21 mouse cellular contexts compared by ENCODE assay signal in the genomic region with DNA sequence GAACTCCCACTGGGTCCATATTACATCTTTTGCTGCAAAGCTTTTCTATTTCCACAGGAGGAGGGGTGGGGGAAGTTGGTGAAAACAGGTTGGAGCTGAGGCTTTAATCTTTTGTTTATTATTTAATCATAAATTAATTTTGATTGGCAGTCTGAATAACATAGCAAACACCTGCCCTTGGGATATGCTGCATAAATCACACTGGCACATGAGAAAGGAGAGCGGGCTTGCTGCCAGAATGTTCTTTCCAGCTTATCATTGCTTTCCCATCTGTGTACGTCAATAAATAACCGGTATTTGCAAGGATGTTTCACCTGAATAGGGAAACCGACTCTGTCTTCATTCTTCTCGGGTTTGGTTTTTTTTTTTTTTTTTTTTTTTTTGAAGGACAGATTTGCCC. TPM values are rescaled to one million over a fixed set of nuclear protein-coding genes. Genes with fewer than 3 reads are reported as not detected.
DNase-seq lines count a peak whose midpoint lies in the region; ATAC-seq and TF ChIP-seq lines count a peak whose summit lies in the region.
"Had no signal": no experiment of that assay in that cellular context is flagged by ENCODE, and none has a peak within 500 bp of the region (broad histone marks: within the 10 kb centered on the region; RNA-seq: fewer than 3 reads in every experiment).

No protein-coding gene starts in this region.

- no peak for TF ChIP-seq CTCF in kidney, adult 2 months (conservative IDR thresholded peaks at IDR 0.05; ENCODE audit: insufficient read depth, insufficient read length, low read depth, low read length)
- no peak for TF ChIP-seq CTCF in brain, embryonic 14.5 days (IDR thresholded peaks at IDR 0.05; ENCODE audit: borderline replicate concordance, extremely low read depth, insufficient read depth, insufficient read length)

- H3K4me2 ChIP-seq in forebrain, embryonic 16.5 days (ENCODE audit: low read length) = no peak overlapping the region
- H3K4me2 ChIP-seq in forebrain, embryonic 13.5 days = no peak overlapping the region
- no peak overlapping the region for H3K4me2 ChIP-seq in kidney, embryonic 16.5 days (replicated peaks; ENCODE audit: low read depth, low read length)
- 0 out of 2 replicates have a peak overlapping the region, but pooled peaks have one; percentile 20 for H3K4me2 ChIP-seq in midbrain, embryonic 15.5 days
- H3K4me2 ChIP-seq in midbrain, embryonic 11.5 days = no peak overlapping the region
- H3K4me2 ChIP-seq: limb, embryonic 15.5 days; liver, embryonic 15.5 days had no signal

- H3K9me3 ChIP-seq in forebrain, embryonic 16.5 days (ENCODE audit: control insufficient read depth, low read length) = no peaks in the 10 kb centered on the region
- no peaks in the 10 kb centered on the region for H3K9me3 ChIP-seq in forebrain, embryonic 13.5 days (replicated peaks)
- no peaks in the 10 kb centered on the region for H3K9me3 ChIP-seq in kidney, embryonic 16.5 days (ENCODE audit: low read length)
- no peaks in the 10 kb centered on the region for H3K9me3 ChIP-seq in midbrain, embryonic 15.5 days
- H3K9me3 ChIP-seq in midbrain, embryonic 11.5 days (ENCODE audit: control insufficient read depth, low read length) = no peaks in the 10 kb centered on the region
- H3K9me3 ChIP-seq: embryonic facial prominence, embryonic 10.5 days; forebrain, embryonic 15.5 days; hindbrain, embryonic 10.5 days; limb, embryonic 15.5 days; liver, embryonic 15.5 days had no signal

- no peaks in the 10 kb centered on the region for H3K36me3 ChIP-seq in forebrain, embryonic 16.5 days (ENCODE audit: control insufficient read depth, insufficient read depth)
- H3K36me3 ChIP-seq in forebrain, embryonic 13.5 days (ENCODE audit: poor library complexity, severe bottlenecking) = no peaks in the 10 kb centered on the region
- H3K36me3 ChIP-seq in kidney, adult 2 months (ENCODE audit: control insufficient read depth, insufficient read depth, low read length) = no peaks in the 10 kb centered on the region
- H3K36me3 ChIP-seq in kidney, embryonic 16.5 days (ENCODE audit: insufficient read depth, low read length) = no peaks in the 10 kb centered on the region
- H3K36me3 ChIP-seq in midbrain, embryonic 15.5 days (replicated peaks) = no peaks in the 10 kb centered on the region
- no peaks in the 10 kb centered on the region for H3K36me3 ChIP-seq in midbrain, embryonic 11.5 days (ENCODE audit: control insufficient read depth, insufficient read depth, low read length)
- H3K36me3 ChIP-seq: embryonic facial prominence, embryonic 10.5 days; forebrain, embryonic 15.5 days; hindbrain, embryonic 10.5 days; limb, embryonic 15.5 days; liver, embryonic 15.5 days had no signal

- H3K4me1 ChIP-seq in forebrain, embryonic 16.5 days (replicated peaks; ENCODE audit: control insufficient read depth, insufficient read depth, low read length) = peaks cover 15% of the 10 kb centered on the region
- H3K4me1 ChIP-seq in forebrain, embryonic 13.5 days = peaks cover 8% of the 10 kb centered on the region
- no peaks in the 10 kb centered on the region for H3K4me1 ChIP-seq in kidney, adult 2 months (ENCODE audit: control insufficient read depth, insufficient read depth, low read length)
- peaks cover 10% of the 10 kb centered on the region for H3K4me1 ChIP-seq in kidney, embryonic 16.5 days (ENCODE audit: insufficient read depth, low read length)
- H3K4me1 ChIP-seq in midbrain, embryonic 15.5 days = peaks cover 15% of the 10 kb centered on the region
- H3K4me1 ChIP-seq in midbrain, embryonic 11.5 days (ENCODE audit: control insufficient read depth, insufficient read depth, low read length) = no peaks in the 10 kb centered on the region
- H3K4me1 ChIP-seq: limb, embryonic 15.5 days; liver, embryonic 15.5 days had no signal

- 34% methylated on average over 5 of the region's 5 CpGs for WGBS in forebrain, embryonic 16.5 days
- 46% methylated on average over 5 of the region's 5 CpGs for WGBS in forebrain, embryonic 13.5 days
- WGBS in kidney, adult 2 months = 13% methylated on average over 5 of the region's 5 CpGs
- WGBS in kidney, embryonic 16.5 days = 22% methylated on average over 5 of the region's 5 CpGs
- 57% methylated on average over 5 of the region's 5 CpGs for WGBS in midbrain, embryonic 15.5 days
- 90% methylated on average over 5 of the region's 5 CpGs for WGBS in midbrain, embryonic 11.5 days

- peak; percentile 55; the same call in 1 of the 2 replicates for ATAC-seq in forebrain, embryonic 16.5 days
- ATAC-seq in forebrain, embryonic 13.5 days = no peak
- no peak for ATAC-seq in kidney, embryonic 16.5 days (ENCODE audit: low FRiP score, low TSS enrichment)
- no peak for ATAC-seq in midbrain, embryonic 15.5 days (replicated peaks)
- no peak for ATAC-seq in midbrain, embryonic 11.5 days (ENCODE audit: low FRiP score)
- ATAC-seq: forebrain, embryonic 15.5 days; intestine, embryonic 16.5 days; lung, postnatal 0 days had no signal

- DNase-seq in kidney, adult 2 months = peak; percentile 65
- DNase-seq in midbrain, embryonic 11.5 days (ENCODE audit: low spot score, missing footprints) = no peak
- DNase-seq in brain, embryonic 14.5 days (ENCODE audit: low read depth) = peak; percentile 81
- no peak for DNase-seq in ovary, adult 18-20 months (ENCODE audit: low spot score)
- DNase-seq: cerebellum, adult 18-20 months; gastrocnemius, postnatal 36 days; layer of hippocampus, postnatal 36 days; right cerebral cortex, adult 18-20 months; thymus, postnatal 36 days had no signal

- H3K4me3 ChIP-seq in forebrain, embryonic 16.5 days (replicated peaks; ENCODE audit: low read length) = no peak overlapping the region
- no peak overlapping the region for H3K4me3 ChIP-seq in forebrain, embryonic 13.5 days
- no peak overlapping the region for H3K4me3 ChIP-seq in kidney, adult 2 months (ENCODE audit: insufficient read depth, low read depth, low read length)
- no peak overlapping the region for H3K4me3 ChIP-seq in kidney, embryonic 16.5 days (ENCODE audit: low read length)
- no peak overlapping the region for H3K4me3 ChIP-seq in midbrain, embryonic 15.5 days
- no peak overlapping the region for H3K4me3 ChIP-seq in midbrain, embryonic 11.5 days (ENCODE audit: low read depth, low read length)
- H3K4me3 ChIP-seq: embryonic facial prominence, embryonic 10.5 days; forebrain, embryonic 15.5 days; hindbrain, embryonic 10.5 days; layer of hippocampus, adult 2 months; limb, embryonic 15.5 days; liver, embryonic 15.5 days had no signal

- H3K27ac ChIP-seq in forebrain, embryonic 16.5 days (ENCODE audit: low read length) = no peak overlapping the region
- H3K27ac ChIP-seq in forebrain, embryonic 13.5 days = no peak overlapping the region
- no peak overlapping the region for H3K27ac ChIP-seq in kidney, adult 2 months (ENCODE audit: insufficient read depth, low read depth, low read length)
- H3K27ac ChIP-seq in kidney, embryonic 16.5 days (ENCODE audit: low read length) = no peak overlapping the region
- H3K27ac ChIP-seq in midbrain, embryonic 15.5 days = no peak overlapping the region
- H3K27ac ChIP-seq in midbrain, embryonic 11.5 days (ENCODE audit: low read depth, low read length) = no peak overlapping the region
- H3K27ac ChIP-seq: embryonic facial prominence, embryonic 10.5 days; forebrain, embryonic 15.5 days; hindbrain, embryonic 10.5 days; layer of hippocampus, adult 2 months; limb, embryonic 15.5 days; liver, embryonic 15.5 days had no signal

- no peak for TF ChIP-seq POLR2A in kidney, adult 2 months (IDR thresholded peaks at IDR 0.05; ENCODE audit: low read depth, low read length)
- TF ChIP-seq POLR2A in brain, embryonic 14.5 days (IDR thresholded peaks at IDR 0.05; ENCODE audit: borderline replicate concordance, extremely low read depth, insufficient read depth, insufficient read length, poor library complexity, severe bottlenecking) = no peak

- H3K9ac ChIP-seq in forebrain, embryonic 16.5 days (replicated peaks; ENCODE audit: low read depth, low read length) = no peak overlapping the region
- H3K9ac ChIP-seq in forebrain, embryonic 13.5 days = no peak overlapping the region
- no peak overlapping the region for H3K9ac ChIP-seq in kidney, embryonic 16.5 days (replicated peaks; ENCODE audit: low read length)
- no peak overlapping the region for H3K9ac ChIP-seq in midbrain, embryonic 15.5 days
- no peak overlapping the region for H3K9ac ChIP-seq in midbrain, embryonic 11.5 days (ENCODE audit: low read length)
- H3K9ac ChIP-seq: forebrain, embryonic 15.5 days; limb, embryonic 15.5 days; liver, embryonic 15.5 days had no signal

- no peaks in the 10 kb centered on the region for H3K27me3 ChIP-seq in forebrain, embryonic 16.5 days (replicated peaks; ENCODE audit: control insufficient read depth, insufficient read depth, low read length)
- no peaks in the 10 kb centered on the region for H3K27me3 ChIP-seq in forebrain, embryonic 13.5 days
- no peaks in the 10 kb centered on the region for H3K27me3 ChIP-seq in kidney, adult 2 months (replicated peaks; ENCODE audit: control insufficient read depth, insufficient read depth, low read length)
- peaks cover 5% of the 10 kb centered on the region for H3K27me3 ChIP-seq in kidney, embryonic 16.5 days (ENCODE audit: insufficient read depth, low read length)
- H3K27me3 ChIP-seq in midbrain, embryonic 15.5 days (replicated peaks) = no peaks in the 10 kb centered on the region
- no peaks in the 10 kb centered on the region for H3K27me3 ChIP-seq in midbrain, embryonic 11.5 days (ENCODE audit: control insufficient read depth, insufficient read depth, low read length)
- H3K27me3 ChIP-seq: forebrain, embryonic 15.5 days; limb, embryonic 15.5 days; liver, embryonic 15.5 days had no signal

RNA-seq across cellular contexts. Expression of a gene that starts 45.1 kb away (rescaled TPM):
- 13.0 and 13.2 TPM in 2 replicates for polyA plus RNA-seq in forebrain, embryonic 16.5 days (2015; fragmentation: Nextera tagmentation; extraction: Ambion mirVana)
- polyA plus RNA-seq in forebrain, embryonic 13.5 days (2015; fragmentation: Nextera tagmentation; extraction: Ambion mirVana) = 7.2 and 8.5 TPM in 2 replicates
- 14.9 and 17.5 TPM in 2 replicates for polyA plus RNA-seq in kidney, adult 2 months (2012; rRNA removed)
- 19.2 and 19.7 TPM in 2 replicates for polyA plus RNA-seq in kidney, embryonic 16.5 days (2015; fragmentation: Nextera tagmentation; extraction: Ambion mirVana)
- polyA plus RNA-seq in midbrain, embryonic 15.5 days (2015; fragmentation: Nextera tagmentation; extraction: Ambion mirVana) = 13.4 and 15.1 TPM in 2 replicates
- polyA plus RNA-seq in midbrain, embryonic 11.5 days (2014; fragmentation: Nextera tagmentation; extraction: Ambion mirVana) = 11.2 and 11.6 TPM in 2 replicates
- polyA plus RNA-seq in brain, embryonic 14.5 days (2012; rRNA removed) = 4.5 and 8.1 TPM in 2 replicates

Comparison
In these comparisons a context has a peak if more than half of its experiments do, and no peak if none do; other contexts are left out.
1. DNase-seq: peak in kidney, adult 2 months (single experiment) and brain, embryonic 14.5 days (single experiment); none in midbrain, embryonic 11.5 days (single experiment) and ovary, adult 18-20 months (single experiment).